Mouse (Mus musculus) CD4-positive, CD25-positive, alpha-beta regulatory T cell, adult 9 weeks (primary cell): ENCODE measurements around the gene Gm8220. TPM values are rescaled to one million over a fixed set of nuclear protein-coding genes. Genes with fewer than 3 reads are reported as not detected.

Experiments used
- polyA plus RNA-seq: library from polyadenylated mRNA; unstranded; fragments of 100-300 nt; shearing (Covaris generic); gene quantifications from one replicate; pipeline ENCODE4 v1.2.1, GENCODE M21; 2017

The Gm8220 gene
- polyA plus RNA-seq: not detected

DNA sequence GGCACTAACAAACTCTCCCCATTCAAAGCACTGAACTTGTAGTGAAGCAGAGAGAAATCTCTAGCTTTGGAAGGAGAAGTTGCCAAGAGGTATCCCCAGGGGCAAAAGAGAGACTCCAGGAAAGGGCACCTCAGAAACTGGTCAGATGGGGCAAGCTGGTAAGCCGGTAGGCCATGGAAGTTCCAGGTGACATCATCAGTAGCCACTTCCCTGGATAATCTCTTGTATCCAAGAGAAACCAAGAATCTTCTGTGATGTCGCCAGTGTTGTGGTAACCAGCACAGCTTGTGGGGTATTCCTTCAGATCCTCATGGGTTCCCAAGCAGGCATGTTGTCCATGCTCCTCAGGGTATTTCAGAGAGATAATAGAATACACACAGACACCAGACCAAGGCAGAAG lies at the start of gene Gm8220:
TSS of gene Gm8220 (plus strand) at position 301 of the 400 bp plus-strand sequence.

DNA sequence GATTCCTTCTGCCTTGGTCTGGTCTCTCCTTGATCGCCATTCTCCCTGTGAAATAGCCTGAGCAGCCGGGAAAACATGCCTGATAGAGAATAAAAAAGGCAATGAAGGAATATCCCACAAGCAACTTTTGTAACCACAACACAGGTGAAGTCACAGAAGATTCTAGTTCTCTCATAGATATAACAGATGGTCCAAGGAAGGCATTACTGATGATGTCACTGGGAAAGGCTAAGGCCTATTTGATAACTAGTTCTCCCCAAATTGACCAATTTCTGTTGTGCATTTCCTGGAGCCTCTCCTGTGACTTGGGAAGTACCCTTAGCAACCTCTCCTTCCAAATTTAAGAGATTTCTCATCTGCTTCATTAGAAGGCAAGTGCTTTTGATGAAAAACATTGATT lies 53.1 kb downstream of the Gm8220 start, which contains the start of gene Gm5930:
TSS of gene Gm5930 (minus strand) at position 101 of the 400 bp plus-strand sequence.

Other genes starting within 250 kb of the Gm8220 start
- gene Ear2, start 182.9 kb upstream of the Gm8220 start, polyA plus RNA-seq: not detected
- not detected for gene Gm3327, start 161.7 kb upstream of the Gm8220 start, polyA plus RNA-seq
- not detected for gene Gm8212, start 87.9 kb upstream of the Gm8220 start, polyA plus RNA-seq
- not detected for gene 4930503E14Rik, start 72.3 kb upstream of the Gm8220 start, polyA plus RNA-seq
- not detected for gene Gm5930, start 53.0 kb downstream of the Gm8220 start, polyA plus RNA-seq
- gene Gm8229, start 79.8 kb downstream of the Gm8220 start, polyA plus RNA-seq: not detected
- not detected for gene Gm3371, start 125.1 kb downstream of the Gm8220 start, polyA plus RNA-seq
- not detected for gene Gm8232, start 148.1 kb downstream of the Gm8220 start, polyA plus RNA-seq
- gene BC061237, start 206.9 kb downstream of the Gm8220 start, polyA plus RNA-seq: not detected
- not detected for gene Gm17093, start 232.7 kb downstream of the Gm8220 start, polyA plus RNA-seq